Mouse (Mus musculus): ENCODE measurements at regions not wholly inside any gene's neighbourhood (a gene's known extent, or its start where the extent isn't known, plus 50 kb on each side); places are given as distances from the start of the nearest gene placed in this dataset.

GRCm38 (mm10) chr14:25389314-25389713 is 69.7 kb upstream of the Zmiz1 start:
- TF ChIP-seq POLR2A (IDR thresholded peaks at IDR 0.05; ENCODE audit: borderline replicate concordance, insufficient read depth, low read length) (no peak), CTCF (IDR thresholded peaks at IDR 0.05; ENCODE audit: borderline replicate concordance, insufficient read depth, low read depth, low read length) (no peak)
- no peak overlapping the region for H3K4me3 ChIP-seq (replicated peaks; ENCODE audit: insufficient read depth, low read depth, low read length)
- no peaks in the 10 kb centered on the region for H3K27me3 ChIP-seq (ENCODE audit: control insufficient read depth, insufficient read depth, low read length)
- no peak overlapping the region for H3K27ac ChIP-seq (ENCODE audit: insufficient read depth, low read length)
- peaks cover 6% of the 10 kb centered on the region for H3K4me1 ChIP-seq (ENCODE audit: control insufficient read depth, insufficient read depth, low read length)
- 41% methylated on average over 2 of the region's 2 CpGs for whole genome bisulfite sequencing
- no peak for DNase-seq

DNA sequence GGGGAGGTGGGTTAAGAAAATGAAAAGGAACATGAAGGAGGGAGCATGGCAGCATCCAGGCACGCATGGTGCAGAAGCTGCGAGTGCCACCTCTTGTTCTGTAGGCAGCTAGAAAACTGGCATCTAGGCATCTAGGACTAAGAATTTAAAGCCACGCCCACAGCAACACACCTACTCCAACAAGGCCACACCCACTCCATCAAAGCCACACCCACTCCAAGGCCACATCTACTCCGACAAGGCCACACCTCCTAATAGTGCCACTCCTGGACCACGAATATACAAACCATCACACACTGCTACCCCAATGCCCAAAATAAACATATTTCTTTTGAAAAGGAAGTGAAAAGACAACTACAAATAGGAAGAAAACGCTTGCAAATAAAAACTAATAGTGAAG is 66.6 kb upstream of the Zmiz1 start:
- 87% methylated on average over 6 of the region's 6 CpGs for WGBS
- no peak overlapping the region for H3K4me3 ChIP-seq (replicated peaks; ENCODE audit: insufficient read depth, low read depth, low read length)
- TF ChIP-seq POLR2A (IDR thresholded peaks at IDR 0.05; ENCODE audit: borderline replicate concordance, insufficient read depth, low read length): no peak
- no peak for TF ChIP-seq CTCF (IDR thresholded peaks at IDR 0.05; ENCODE audit: borderline replicate concordance, insufficient read depth, low read depth, low read length)
- H3K27me3 ChIP-seq (ENCODE audit: control insufficient read depth, insufficient read depth, low read length): no peaks in the 10 kb centered on the region
- H3K27ac ChIP-seq (ENCODE audit: insufficient read depth, low read length): no peak overlapping the region
- peaks cover 6% of the 10 kb centered on the region for H3K4me1 ChIP-seq (ENCODE audit: control insufficient read depth, insufficient read depth, low read length)
- no peak for DNase-seq

- Histone ChIP-seq H3K4me1 (ENCODE audit: control insufficient read depth, insufficient read depth, low read length) (peaks cover 6% of the 10 kb centered on the region), H3K27ac (ENCODE audit: insufficient read depth, low read length) (no peak overlapping the region), H3K4me3 (replicated peaks; ENCODE audit: insufficient read depth, low read depth, low read length) (no peak overlapping the region), H3K27me3 (ENCODE audit: control insufficient read depth, insufficient read depth, low read length) (no peaks in the 10 kb centered on the region)
- WGBS: 87% methylated on average over 6 of the region's 6 CpGs
- TF ChIP-seq CTCF (IDR thresholded peaks at IDR 0.05; ENCODE audit: borderline replicate concordance, insufficient read depth, low read depth, low read length) (no peak), POLR2A (IDR thresholded peaks at IDR 0.05; ENCODE audit: borderline replicate concordance, insufficient read depth, low read length) (no peak)
- no peak for DNase-seq
Measured at GRCm38 (mm10) chr14:25392940-25393339, 66.0 kb upstream of the Zmiz1 start.

DNA sequence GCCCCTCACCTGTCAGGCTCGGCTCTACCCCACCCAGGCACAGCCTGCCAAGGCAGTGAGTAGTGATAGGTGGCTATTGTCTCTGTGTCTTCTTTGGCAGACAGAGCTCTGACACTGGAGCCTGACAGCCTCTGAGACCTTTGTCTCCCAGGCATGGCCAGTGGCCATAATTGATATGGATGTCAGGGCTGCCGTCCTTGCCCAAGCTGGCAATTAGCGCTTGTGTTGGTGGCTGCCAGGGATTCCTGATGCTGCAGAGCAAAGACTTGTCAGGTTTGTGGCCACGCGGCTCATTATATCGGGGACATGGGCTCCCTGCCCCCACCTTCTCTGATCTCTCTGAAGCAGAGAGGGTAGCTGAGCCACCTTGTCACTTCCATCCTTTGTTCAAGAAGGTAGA is 64.1 kb upstream of the Zmiz1 start:
- Histone ChIP-seq H3K27me3 (ENCODE audit: control insufficient read depth, insufficient read depth, low read length) (no peaks in the 10 kb centered on the region), H3K27ac (ENCODE audit: insufficient read depth, low read length) (no peak overlapping the region), H3K4me1 (ENCODE audit: control insufficient read depth, insufficient read depth, low read length) (peaks cover 10% of the 10 kb centered on the region), H3K4me3 (replicated peaks; ENCODE audit: insufficient read depth, low read depth, low read length) (no peak overlapping the region)
- 62% methylated on average over 6 of the region's 6 CpGs for WGBS
- no peak for DNase-seq
- TF ChIP-seq CTCF (IDR thresholded peaks at IDR 0.05; ENCODE audit: borderline replicate concordance, insufficient read depth, low read depth, low read length) (no peak), POLR2A (IDR thresholded peaks at IDR 0.05; ENCODE audit: borderline replicate concordance, insufficient read depth, low read length) (no peak)

- TF ChIP-seq CTCF (IDR thresholded peaks at IDR 0.05; ENCODE audit: borderline replicate concordance, insufficient read depth, low read depth, low read length): no peak
- TF ChIP-seq POLR2A (IDR thresholded peaks at IDR 0.05; ENCODE audit: borderline replicate concordance, insufficient read depth, low read length): no peak
- Histone ChIP-seq H3K4me3 (replicated peaks; ENCODE audit: insufficient read depth, low read depth, low read length) (no peak overlapping the region), H3K27ac (ENCODE audit: insufficient read depth, low read length) (no peak overlapping the region), H3K27me3 (ENCODE audit: control insufficient read depth, insufficient read depth, low read length) (no peaks in the 10 kb centered on the region), H3K4me1 (ENCODE audit: control insufficient read depth, insufficient read depth, low read length) (peaks cover 10% of the 10 kb centered on the region)
- WGBS: 50% methylated on average over 9 of the region's 9 CpGs
- peak in 1 of 2 experiments; percentile 28 for DNase-seq
Measured at GRCm38 (mm10) chr14:25396990-25397531, 61.9 kb upstream of the Zmiz1 start.

DNA sequence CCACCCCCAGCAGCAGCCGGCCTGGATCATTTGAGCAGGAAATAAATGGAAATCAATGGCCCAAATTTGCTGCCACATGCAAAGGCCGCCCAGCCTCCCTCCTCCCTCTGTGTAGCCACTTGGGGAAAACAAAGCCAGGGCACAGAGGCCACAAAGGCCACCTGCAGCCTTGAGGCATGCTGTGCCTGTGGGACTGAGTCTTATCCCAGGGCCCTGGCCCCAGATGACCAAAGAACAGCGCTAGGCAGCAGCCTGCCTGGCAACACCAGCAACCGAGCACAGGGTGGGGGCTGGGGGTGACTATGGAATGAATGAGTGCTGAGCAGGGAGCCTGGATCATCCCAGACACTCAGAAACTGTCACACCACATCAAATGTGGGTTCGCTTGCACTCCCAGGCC is 61.2 kb upstream of the Zmiz1 start:
- H3K27ac ChIP-seq (ENCODE audit: insufficient read depth, low read length): no peak overlapping the region
- no peaks in the 10 kb centered on the region for H3K27me3 ChIP-seq (ENCODE audit: control insufficient read depth, insufficient read depth, low read length)
- TF ChIP-seq CTCF (IDR thresholded peaks at IDR 0.05; ENCODE audit: borderline replicate concordance, insufficient read depth, low read depth, low read length) (no peak), POLR2A (IDR thresholded peaks at IDR 0.05; ENCODE audit: borderline replicate concordance, insufficient read depth, low read length) (no peak)
- H3K4me3 ChIP-seq (replicated peaks; ENCODE audit: insufficient read depth, low read depth, low read length): no peak overlapping the region
- peaks cover 10% of the 10 kb centered on the region for H3K4me1 ChIP-seq (ENCODE audit: control insufficient read depth, insufficient read depth, low read length)
- DNase-seq: no peak
- 67% methylated on average over 5 of the region's 5 CpGs for WGBS

DNA sequence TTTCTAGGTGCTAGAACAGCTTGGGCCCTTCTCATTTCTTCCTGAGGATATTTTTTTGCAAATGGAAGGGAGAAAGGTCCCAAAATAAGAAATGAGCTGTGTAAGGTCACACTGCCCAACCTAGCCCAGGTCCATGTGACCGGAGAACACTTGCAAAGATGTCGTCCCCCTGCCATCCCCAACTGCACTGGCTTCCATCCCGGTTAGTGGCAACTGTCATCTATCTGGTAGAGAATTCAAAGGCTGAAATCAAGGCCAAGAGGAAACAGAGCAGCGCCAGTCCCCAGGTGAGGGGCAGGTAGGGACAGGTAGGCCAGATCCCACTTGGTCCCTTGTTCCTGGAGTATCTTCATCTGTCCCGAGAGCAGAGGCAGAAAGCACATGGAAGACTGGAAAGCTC is 60.2 kb upstream of the Zmiz1 start:
- H3K4me3 ChIP-seq (replicated peaks; ENCODE audit: insufficient read depth, low read depth, low read length): no peak overlapping the region
- 84% methylated on average over 5 of the region's 5 CpGs for WGBS
- H3K4me1 ChIP-seq (ENCODE audit: control insufficient read depth, insufficient read depth, low read length): peaks cover 10% of the 10 kb centered on the region
- no peak for DNase-seq
- H3K27ac ChIP-seq (ENCODE audit: insufficient read depth, low read length): no peak overlapping the region
- H3K27me3 ChIP-seq (ENCODE audit: control insufficient read depth, insufficient read depth, low read length): no peaks in the 10 kb centered on the region
- TF ChIP-seq POLR2A (IDR thresholded peaks at IDR 0.05; ENCODE audit: borderline replicate concordance, insufficient read depth, low read length) (no peak), CTCF (IDR thresholded peaks at IDR 0.05; ENCODE audit: borderline replicate concordance, insufficient read depth, low read depth, low read length) (no peak)

DNA sequence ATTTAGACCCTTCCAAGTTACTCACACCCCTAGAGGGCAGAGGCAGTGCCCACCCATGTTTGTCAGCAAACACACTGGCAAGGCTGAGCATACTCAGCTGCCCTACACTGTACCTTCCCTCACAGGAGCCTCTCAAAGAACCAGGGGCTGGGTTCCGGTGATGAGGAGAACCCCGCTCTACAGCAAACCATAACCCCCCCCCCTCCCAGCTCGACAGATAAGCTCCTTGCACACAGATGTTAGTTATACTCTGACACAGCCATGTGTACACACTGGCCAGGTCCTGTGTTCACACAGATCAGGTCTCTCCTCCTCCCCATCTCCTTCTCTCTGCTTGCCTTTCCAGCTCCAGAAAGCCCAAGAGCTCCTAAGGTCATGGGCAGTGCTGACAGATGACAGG is 59.7 kb upstream of the Zmiz1 start:
- WGBS: 98% methylated on average over 3 of the region's 3 CpGs
- no peak for DNase-seq
- TF ChIP-seq CTCF (IDR thresholded peaks at IDR 0.05; ENCODE audit: borderline replicate concordance, insufficient read depth, low read depth, low read length) (no peak), POLR2A (IDR thresholded peaks at IDR 0.05; ENCODE audit: borderline replicate concordance, insufficient read depth, low read length) (no peak)
- H3K4me3 ChIP-seq (replicated peaks; ENCODE audit: insufficient read depth, low read depth, low read length): no peak overlapping the region
- no peaks in the 10 kb centered on the region for H3K27me3 ChIP-seq (ENCODE audit: control insufficient read depth, insufficient read depth, low read length)
- peaks cover 10% of the 10 kb centered on the region for H3K4me1 ChIP-seq (ENCODE audit: control insufficient read depth, insufficient read depth, low read length)
- no peak overlapping the region for H3K27ac ChIP-seq (ENCODE audit: insufficient read depth, low read length)

Data from cerebellum, adult 2 months (tissue).